Mouse (Mus musculus) CD4-positive, CD25-positive, alpha-beta regulatory T cell (primary cell): Measurements from ENCODE around the gene Ifnlr1. TPM values are rescaled to one million over a fixed set of nuclear protein-coding genes. Genes with fewer than 3 reads are reported as not detected.

Experiments
- polyA plus RNA-seq: library from polyadenylated mRNA; unstranded; fragments of 100-300 nt; shearing (Covaris generic); gene quantifications from one replicate; pipeline ENCODE4 v1.2.1, GENCODE M21; 2017

The Ifnlr1 gene
- polyA plus RNA-seq: not detected

DNA sequence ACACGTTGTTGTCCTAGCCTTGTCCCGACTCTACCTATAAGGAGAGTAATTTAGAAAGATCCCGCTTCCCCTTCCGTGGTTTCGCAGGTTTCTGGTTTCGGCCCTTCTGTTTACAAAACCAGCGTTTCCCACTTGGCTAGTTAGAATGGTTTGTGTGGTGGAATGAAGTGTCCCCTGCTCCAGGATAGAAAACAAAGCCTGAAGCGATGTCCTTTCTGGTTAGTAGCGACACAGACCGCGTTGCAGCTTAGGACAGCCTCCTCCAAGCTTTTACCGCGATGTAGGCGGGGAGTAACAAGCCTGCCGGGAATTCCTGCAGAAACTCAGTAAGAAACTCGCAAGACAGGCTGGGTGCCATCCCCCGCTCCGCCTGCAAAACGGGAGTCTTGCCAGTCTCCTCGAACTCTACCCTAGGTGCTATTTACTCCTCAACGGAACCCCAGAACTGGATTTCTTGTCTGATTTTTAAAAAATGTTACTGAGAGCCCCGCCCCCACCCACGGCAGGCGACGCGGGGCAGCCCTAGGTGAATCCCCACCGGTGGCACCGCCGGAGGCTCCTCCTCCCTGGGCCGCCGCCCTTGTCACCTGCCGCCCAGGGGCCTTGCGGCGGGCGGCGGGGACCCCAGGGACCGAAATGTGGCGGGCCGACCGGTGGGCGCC lies at the start of gene Ifnlr1:
TSS of gene Ifnlr1 (plus strand) at position 382 of the 662 bp plus-strand sequence.

DNA sequence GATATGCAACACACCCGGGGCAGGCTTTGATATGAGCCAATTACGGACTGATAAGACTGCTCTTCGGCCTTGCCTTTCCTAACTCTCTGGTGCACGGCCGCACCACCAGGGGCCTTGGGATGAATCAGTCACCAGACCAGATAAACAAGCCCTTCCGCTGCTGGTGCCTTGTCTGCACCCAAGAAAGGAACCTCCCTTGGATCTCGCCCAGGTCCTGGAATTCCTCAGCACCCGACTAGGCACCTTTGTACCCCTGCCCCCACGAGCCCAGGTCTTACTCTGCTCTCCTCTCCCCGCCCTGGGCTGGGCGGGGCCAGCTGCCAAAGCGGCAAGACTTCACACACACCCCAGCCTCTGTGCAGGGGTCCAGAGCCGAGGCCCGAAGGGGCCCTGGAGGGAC lies 41.7 kb downstream of the Ifnlr1 start, which contains the start of gene Il22ra1:
TSS of gene Il22ra1 (plus strand) at position 356 of the 400 bp plus-strand sequence.

Other genes starting within 250 kb of the Ifnlr1 start
- 0.25 TPM for gene Stpg1, start 191.5 kb upstream of the Ifnlr1 start, polyA plus RNA-seq
- 14.8 TPM for gene Nipal3, start 191.2 kb upstream of the Ifnlr1 start, polyA plus RNA-seq
- gene Grhl3, start 112.7 kb upstream of the Ifnlr1 start, polyA plus RNA-seq: not detected
- not detected for gene Il22ra1, start 41.9 kb downstream of the Ifnlr1 start, polyA plus RNA-seq
- gene Myom3, start 73.4 kb downstream of the Ifnlr1 start, polyA plus RNA-seq: not detected
- 158 TPM for gene Srsf10, start 169.5 kb downstream of the Ifnlr1 start, polyA plus RNA-seq
- gene Pnrc2, start 187.6 kb downstream of the Ifnlr1 start, polyA plus RNA-seq: 195 TPM
- gene Cnr2, start 209.1 kb downstream of the Ifnlr1 start, polyA plus RNA-seq: 15.4 TPM
- 88.7 TPM for gene Fuca1, start 234.4 kb downstream of the Ifnlr1 start, polyA plus RNA-seq